Mouse (Mus musculus) thymus, postnatal 36 days (tissue): Measurements from ENCODE around the gene Pold4.

Experiments
- DNase-seq, 2 experiments: peaks; one replicate each; pipeline ENCODE4 v3.0.0; 2022; ENCODE audit warnings: mixed read lengths in 2 of 2

The Pold4 gene

GRCm38 (mm10) chr19:4231253-4232185 lies at the start of gene Pold4:
TSS of gene Pold4 (plus strand) at chr19:4231899.
- DNase-seq, result peak; percentile 96

- no peak for DNase-seq
Observed at GRCm38 (mm10) chr19:4183689-4184088, 48.0 kb upstream of the Pold4 start.

- peak; percentile 84 to 88 for DNase-seq
Observed at GRCm38 (mm10) chr19:4184976-4185975, 46.4 kb upstream of the Pold4 start.

- DNase-seq, result no peak
Observed at GRCm38 (mm10) chr19:4187303-4187702, 44.4 kb upstream of the Pold4 start.

GRCm38 (mm10) chr19:4189051-4189620 lies 42.6 kb upstream of the Pold4 start:
- DNase-seq, result peak; percentile 47 to 62

- DNase-seq, result peak; percentile 88 to 96
Observed at GRCm38 (mm10) chr19:4190831-4191334, 40.8 kb upstream of the Pold4 start, which contains the start of gene Tbc1d10c. TSS of gene Tbc1d10c (minus strand) at chr19:4191284.

- peak; percentile 97 to 99 for DNase-seq
Observed at GRCm38 (mm10) chr19:4191528-4192250, 40.0 kb upstream of the Pold4 start, which contains the start of gene Ppp1ca. TSS of gene Ppp1ca (plus strand) at chr19:4192065.

- no peak for DNase-seq
Observed at GRCm38 (mm10) chr19:4192251-4192985, 39.3 kb upstream of the Pold4 start.

- DNase-seq, result peak in 1 of 2 experiments; percentile 24
Observed at GRCm38 (mm10) chr19:4193129-4193528, 38.6 kb upstream of the Pold4 start.

GRCm38 (mm10) chr19:4194021-4194724 lies 37.5 kb upstream of the Pold4 start:
- peak in 1 of 2 experiments; percentile 19 for DNase-seq

GRCm38 (mm10) chr19:4194776-4195650 lies 36.7 kb upstream of the Pold4 start:
- no peak for DNase-seq

GRCm38 (mm10) chr19:4196048-4196447 lies 35.7 kb upstream of the Pold4 start:
- no peak for DNase-seq

- peak in 1 of 2 experiments; percentile 33 for DNase-seq
Observed at GRCm38 (mm10) chr19:4196548-4196947, 35.2 kb upstream of the Pold4 start.

- no peak for DNase-seq
Observed at GRCm38 (mm10) chr19:4197180-4197579, 34.5 kb upstream of the Pold4 start.

- peak; percentile 96 to 97 for DNase-seq
Observed at GRCm38 (mm10) chr19:4201291-4201909, 30.3 kb upstream of the Pold4 start, which contains the start of gene Rad9a. TSS of gene Rad9a (minus strand) at chr19:4201662.

GRCm38 (mm10) chr19:4202149-4202548 lies 29.6 kb upstream of the Pold4 start:
- peak in 1 of 2 experiments; percentile 43 for DNase-seq

GRCm38 (mm10) chr19:4203148-4203547 lies 28.6 kb upstream of the Pold4 start:
- DNase-seq, result peak in 1 of 2 experiments; percentile 46

GRCm38 (mm10) chr19:4203604-4204326 lies 27.9 kb upstream of the Pold4 start:
- DNase-seq, result peak in 1 of 2 experiments; percentile 52
